Mouse (Mus musculus) cerebellum, adult 18-20 months (tissue): ENCODE data around the gene Scaf8.
A peak's percentile ranks its signal among the peaks of the same experiment; 100 is the strongest.
"Not testable (repeated sequence)": the region's sequence is repeated elsewhere in the genome, so short reads cannot be mapped to it uniquely, and the experiment has no call there.

Experiments used
- DNase-seq, 2 experiments: peaks; one replicate each; pipeline ENCODE4 v3.0.0; 2021

Scaf8 gene

GRCm38 (mm10) chr17:3120949-3121348, 6.2 kb downstream of the Scaf8 start:
- DNase-seq, result not testable (repeated sequence)

DNA sequence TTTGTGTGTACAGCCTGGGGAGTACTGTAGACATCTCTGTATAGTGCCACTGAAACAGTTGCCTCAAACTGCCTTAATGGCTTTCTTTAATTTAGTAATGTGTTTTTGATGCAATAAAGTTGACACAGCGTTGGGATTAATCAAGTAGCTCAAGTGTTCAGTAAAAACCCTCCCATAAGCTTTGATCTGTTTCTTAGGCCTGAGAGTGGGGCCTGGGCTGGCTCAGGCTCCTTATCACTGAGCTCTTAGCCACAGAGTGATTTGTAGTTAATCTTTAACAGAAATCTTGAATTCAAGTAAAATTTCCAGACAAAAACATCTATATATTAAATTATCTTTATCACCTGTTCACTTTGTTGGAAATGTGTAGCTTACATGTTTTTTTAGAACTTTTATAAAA, 8.8 kb downstream of the Scaf8 start:
- DNase-seq, result not testable (repeated sequence)

DNA sequence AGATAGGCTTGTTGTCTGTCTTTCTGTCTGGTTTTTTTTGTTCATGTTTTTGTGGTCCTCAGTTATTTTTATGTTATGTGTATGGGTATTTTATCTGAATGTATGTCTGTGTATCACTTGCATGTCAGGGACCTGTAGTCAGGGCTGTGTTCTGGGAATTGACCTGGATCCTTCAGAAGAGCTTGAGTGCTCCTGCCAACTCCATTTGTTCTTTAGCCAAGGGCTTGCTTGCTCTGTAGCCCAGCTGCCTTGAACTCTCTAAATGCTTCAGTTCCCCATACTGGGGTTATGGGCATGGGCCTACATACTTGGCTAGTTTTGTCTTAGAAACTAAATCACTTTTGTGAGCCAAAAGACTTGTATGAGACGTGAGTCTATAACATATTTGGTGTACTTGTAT, 13.9 kb downstream of the Scaf8 start:
- DNase-seq, result peak; percentile 28 to 32

DNA sequence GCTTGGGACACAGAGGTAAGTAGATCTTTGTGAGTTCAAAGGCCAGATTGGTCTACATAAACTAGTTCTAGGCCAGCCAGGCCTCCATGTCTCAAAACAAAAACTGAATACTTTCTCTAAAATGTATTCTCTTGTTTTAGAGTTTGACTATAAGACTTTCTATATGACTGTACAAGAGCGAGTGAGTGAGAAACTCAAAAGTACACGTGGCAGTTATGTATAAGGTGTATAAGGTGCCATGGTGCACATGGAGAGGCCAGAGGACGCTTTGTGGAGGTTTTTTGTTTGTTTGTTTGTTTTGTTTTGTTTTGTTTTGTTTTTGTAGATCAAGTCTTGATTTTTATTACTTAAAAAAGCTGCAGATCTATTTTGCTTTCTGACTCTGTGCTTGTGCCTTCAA, 15.0 kb downstream of the Scaf8 start:
- DNase-seq, result no peak

- DNase-seq, result no peak
Observed at GRCm38 (mm10) chr17:3135346-3135745, 20.6 kb downstream of the Scaf8 start.

DNA sequence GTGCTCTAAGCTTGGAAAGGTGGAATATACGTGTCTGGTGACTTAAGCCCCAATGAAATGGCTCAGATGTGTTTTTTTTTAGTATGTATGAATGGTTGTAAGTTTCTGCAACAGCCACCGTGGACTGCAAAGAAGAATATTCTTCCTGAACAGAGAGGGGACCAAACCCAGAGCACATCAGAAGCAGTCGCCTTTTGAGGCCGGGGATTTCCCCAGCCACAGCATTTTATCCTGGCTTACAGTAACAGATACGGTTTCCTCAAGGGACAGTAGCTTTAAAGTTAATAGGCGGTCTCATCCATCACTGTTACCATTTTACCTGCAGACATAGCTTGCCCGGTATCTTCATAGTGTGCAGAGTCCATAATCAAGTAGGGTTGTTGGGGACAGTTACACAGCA, 21.4 kb downstream of the Scaf8 start:
- no peak for DNase-seq

DNA sequence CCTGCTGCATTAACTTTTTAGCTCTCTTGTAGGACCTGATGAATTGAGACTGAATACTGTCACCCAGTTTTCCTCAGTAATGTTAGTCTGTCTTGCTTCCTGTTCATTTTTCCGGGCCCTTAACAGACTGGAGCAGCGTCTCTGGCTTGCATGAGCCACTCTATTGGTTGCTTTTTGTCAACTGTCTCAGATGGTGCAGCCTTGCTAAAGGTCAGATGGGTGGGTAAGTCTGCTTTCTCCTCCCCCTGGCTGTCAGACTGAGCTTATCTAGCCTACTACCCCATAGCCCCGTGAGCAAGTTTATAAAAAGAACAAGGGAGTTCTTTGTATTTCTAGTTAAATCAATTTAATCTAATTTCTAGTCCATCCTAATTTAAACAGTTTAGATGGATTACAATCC, 23.6 kb downstream of the Scaf8 start:
- DNase-seq, result no peak

GRCm38 (mm10) chr17:3140100-3140499, 25.3 kb downstream of the Scaf8 start:
- no peak for DNase-seq

DNA sequence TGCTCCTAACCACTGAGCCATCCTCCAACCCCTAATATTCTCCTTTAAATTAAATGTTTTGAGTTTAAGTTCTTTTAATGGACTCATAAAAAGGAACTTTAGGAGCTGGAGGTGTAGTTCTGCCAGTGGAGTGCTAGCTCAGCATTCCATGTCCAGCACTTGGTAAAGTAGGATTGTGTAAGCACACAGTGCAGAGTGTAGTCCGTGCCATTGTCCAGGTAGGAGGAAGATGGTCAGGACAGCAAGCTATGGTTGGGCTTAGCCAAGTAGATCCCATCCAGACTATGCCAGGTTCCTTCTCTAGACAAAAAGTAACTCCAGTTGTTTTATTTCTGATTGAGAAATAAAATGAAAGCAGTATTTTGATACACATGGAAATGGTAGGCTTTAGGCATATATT, 34.1 kb downstream of the Scaf8 start:
- no peak for DNase-seq

DNA sequence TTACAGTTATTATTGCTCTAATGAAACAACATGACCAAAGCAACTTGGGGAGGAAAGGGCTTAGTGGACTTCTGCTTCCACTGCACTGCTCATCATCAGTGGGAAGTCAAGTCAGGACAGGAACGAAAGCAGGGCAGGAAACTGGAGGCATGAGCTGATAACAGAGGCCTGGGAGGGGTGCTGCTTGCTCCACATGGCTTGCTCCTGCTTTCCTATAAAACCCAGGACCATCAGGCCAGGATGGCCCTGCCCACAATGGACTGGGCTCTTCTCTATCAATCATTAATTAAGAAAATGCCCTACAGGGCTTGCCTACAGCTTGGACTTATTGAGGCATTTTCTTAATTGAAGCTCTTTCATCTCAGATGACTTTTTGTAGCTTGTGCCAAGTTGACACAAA, 34.8 kb downstream of the Scaf8 start:
- DNase-seq, result no peak

- DNase-seq, result not testable (repeated sequence)
Observed at GRCm38 (mm10) chr17:3150701-3151100, 35.9 kb downstream of the Scaf8 start.

- DNase-seq, result no peak
Observed at GRCm38 (mm10) chr17:3151181-3151580, 36.4 kb downstream of the Scaf8 start.

DNA sequence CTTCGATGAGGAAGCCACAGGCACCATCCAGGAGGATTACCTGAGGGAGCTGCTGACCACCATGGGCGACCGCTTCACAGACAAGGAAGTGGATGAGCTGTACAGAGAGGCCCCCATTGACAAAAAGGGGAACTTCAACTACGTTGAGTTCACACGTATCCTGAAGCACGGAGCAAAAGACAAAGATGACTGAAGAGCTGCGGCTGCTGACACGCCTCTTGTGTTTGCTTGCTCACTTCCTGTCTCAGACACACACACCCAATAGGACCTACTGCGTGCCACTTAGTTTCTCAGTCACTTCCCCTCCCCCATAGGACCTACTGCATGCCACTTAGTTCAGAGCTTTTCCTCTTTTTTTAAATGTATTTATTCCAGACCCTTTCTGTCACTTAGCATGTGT, 41.4 kb downstream of the Scaf8 start:
- not testable (repeated sequence) for DNase-seq

DNA sequence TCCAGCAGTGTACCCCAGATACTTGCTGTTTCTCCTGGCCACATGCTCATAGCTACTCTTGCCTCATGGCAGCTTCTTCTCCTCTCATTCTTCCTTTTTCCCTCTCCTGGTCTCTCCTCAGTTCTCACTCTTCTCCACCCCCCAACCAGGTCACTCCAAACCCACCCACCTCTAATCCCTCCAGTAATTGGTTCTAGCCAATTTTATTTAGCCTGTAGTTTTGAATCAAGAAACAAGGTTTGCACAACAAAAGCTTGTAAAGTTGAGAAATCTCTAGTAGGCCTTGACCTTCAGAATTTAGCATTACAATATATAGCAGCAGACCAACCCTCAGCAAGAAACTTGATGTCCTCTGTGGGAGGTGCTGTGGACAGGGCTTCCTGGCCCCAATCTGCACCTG, 42.2 kb downstream of the Scaf8 start:
- no peak for DNase-seq

GRCm38 (mm10) chr17:3162905-3163304, 48.1 kb downstream of the Scaf8 start:
- no peak for DNase-seq

- not testable (repeated sequence) for DNase-seq
Observed at GRCm38 (mm10) chr17:3180425-3180945, 65.7 kb downstream of the Scaf8 start.

DNA sequence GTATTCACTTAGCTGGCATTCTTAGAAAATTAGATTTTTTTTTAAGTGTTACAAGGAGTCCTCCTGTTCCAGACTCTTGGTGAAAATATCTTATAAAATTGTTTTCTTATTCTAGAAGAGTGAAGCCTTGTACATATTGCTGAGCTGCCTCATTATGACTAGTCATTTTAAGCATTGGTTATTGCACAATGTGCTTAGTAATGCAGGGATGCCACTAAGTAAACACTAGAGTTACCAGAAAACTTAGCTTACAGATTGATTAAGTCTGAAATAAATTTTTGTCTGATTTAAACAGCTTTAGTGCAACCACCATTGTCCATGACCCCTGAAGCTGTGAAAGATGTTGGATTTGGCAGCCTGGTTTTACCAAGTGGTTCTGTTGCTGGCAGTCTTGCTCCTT, 80.7 kb downstream of the Scaf8 start:
- DNase-seq, result not testable (repeated sequence)

- peak in 1 of 2 experiments; percentile 12 for DNase-seq
Observed at GRCm38 (mm10) chr17:3200328-3200727, 85.6 kb downstream of the Scaf8 start.

GRCm38 (mm10) chr17:3203916-3204315, 89.1 kb downstream of the Scaf8 start:
- DNase-seq, result no peak

GRCm38 (mm10) chr17:3204826-3205405, 90.1 kb downstream of the Scaf8 start:
- DNase-seq, result no peak

DNA sequence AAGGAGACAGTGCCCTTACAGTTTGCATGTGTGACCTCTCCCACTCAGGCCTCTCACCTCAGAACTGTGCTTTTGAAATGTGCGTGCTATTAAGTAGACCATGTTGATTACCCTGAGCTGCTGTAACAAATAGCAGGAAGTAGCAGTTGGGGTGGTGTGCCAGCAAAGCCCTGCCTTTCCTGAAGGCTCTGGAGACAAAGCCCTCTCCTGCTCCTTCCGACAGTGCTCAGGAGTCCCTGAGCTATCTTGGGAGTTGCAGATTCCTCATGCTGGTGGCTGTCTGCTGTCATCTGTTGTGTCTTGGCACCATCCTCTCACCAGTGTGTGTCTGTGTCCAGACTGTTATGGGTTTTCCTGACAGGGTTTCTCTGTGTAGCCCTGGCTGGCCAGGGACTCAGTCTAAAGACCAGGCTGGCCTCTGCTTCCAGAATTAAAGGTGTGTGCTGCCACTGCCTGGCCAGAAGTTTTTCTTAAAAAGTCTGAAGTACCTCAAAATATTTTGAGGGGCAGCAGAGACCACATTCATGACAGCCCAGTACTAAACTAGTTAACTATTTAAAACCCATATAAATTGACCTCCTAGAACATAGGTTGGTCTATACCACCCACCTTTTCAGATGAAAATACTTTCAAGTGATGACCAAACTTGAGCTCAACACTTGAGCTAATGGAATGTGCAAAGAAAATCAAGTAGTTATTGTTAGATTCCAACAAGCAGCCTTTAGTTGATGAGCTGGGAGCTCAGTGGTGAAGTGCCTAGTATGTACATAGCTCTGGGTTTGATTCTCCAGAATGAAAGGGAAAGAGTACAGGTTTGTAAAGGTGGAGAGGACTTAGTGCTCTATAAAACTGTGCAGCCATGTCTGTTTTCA, 92.0 kb downstream of the Scaf8 start:
- DNase-seq, result peak; percentile 31 to 52

DNA sequence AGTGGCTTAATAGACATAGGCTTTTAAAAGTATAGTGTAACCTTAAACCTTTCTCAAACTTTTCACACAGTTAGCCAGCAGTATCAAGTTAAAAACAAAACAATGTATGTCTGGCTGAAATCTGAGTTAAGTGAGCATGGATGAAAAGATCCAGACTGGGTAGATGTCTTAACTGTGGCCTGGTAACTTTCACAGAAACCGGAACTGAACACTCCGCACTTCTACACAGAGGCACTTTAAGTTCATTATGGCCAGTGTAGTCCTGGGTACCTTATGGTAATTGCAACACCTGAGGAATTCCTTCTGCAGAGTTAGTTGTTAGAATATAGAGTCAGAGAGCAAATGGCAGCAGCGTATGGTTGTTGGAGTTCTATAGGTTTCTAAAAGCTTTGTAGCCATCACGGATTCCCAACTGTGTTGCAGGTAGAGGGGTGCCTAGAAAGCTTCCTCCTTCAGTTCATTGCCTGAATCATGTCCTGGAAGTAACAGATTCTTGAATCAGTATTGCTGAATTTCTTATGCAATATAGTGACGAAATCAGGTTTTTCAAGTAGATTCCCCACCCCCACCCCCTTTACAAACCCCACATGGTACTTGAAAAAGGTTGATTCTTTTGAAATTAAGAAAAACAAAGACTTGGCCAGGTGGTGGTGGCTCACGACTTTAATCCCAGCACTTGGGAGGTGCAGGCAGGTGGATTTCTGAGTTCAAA, 92.9 kb downstream of the Scaf8 start:
- DNase-seq, result no peak

GRCm38 (mm10) chr17:3208471-3208870, 93.7 kb downstream of the Scaf8 start:
- DNase-seq, result no peak

DNA sequence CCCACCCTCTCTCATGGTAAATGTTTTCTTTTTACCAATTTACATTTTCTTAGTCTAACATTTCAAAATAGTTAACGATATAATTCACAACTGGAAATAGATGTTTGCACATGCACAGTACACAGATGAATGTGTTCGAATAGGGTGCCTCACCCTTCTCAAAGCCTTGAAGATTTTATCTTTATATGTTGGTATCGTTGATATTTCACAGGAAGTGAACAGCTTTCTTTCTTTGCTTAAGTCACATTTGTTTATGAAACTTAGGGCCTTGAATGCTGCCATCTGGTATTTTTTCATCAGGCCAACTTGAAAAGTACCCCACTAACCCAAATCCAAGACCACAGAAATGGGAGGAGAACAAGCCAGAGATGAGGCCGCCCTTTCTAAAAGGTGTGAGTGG, 94.8 kb downstream of the Scaf8 start:
- DNase-seq, result no peak
